In genomic region chr16:14483221-14483620, GRCm38 (mm10) we compare ENCODE assay signal across 27 mouse cellular contexts.
"Had no signal": no experiment of that assay in that cellular context is flagged by ENCODE, and none has a peak within 500 bp of the region (broad histone marks: within the 10 kb centered on the region; RNA-seq: fewer than 3 reads in every experiment).

No protein-coding gene starts in this region.

- H3K27ac ChIP-seq: embryonic facial prominence, embryonic 10.5 days; embryonic facial prominence, embryonic 12.5 days; embryonic facial prominence, embryonic 13.5 days; embryonic facial prominence, embryonic 15.5 days; forebrain, embryonic 10.5 days; forebrain, embryonic 12.5 days; forebrain, embryonic 13.5 days; forebrain, embryonic 15.5 days; gastrocnemius, adult 2 months; heart, embryonic 10.5 days had no signal

- H3K27me3 ChIP-seq: embryonic facial prominence, embryonic 12.5 days; embryonic facial prominence, embryonic 13.5 days; embryonic facial prominence, embryonic 15.5 days; forebrain, embryonic 12.5 days; forebrain, embryonic 13.5 days; forebrain, embryonic 15.5 days had no signal

- H3K9me3 ChIP-seq: embryonic facial prominence, embryonic 10.5 days; embryonic facial prominence, embryonic 12.5 days; embryonic facial prominence, embryonic 13.5 days; embryonic facial prominence, embryonic 15.5 days; forebrain, embryonic 10.5 days; forebrain, embryonic 12.5 days; forebrain, embryonic 13.5 days; forebrain, embryonic 15.5 days; heart, embryonic 10.5 days had no signal

- H3K9ac ChIP-seq: embryonic facial prominence, embryonic 12.5 days; embryonic facial prominence, embryonic 13.5 days; embryonic facial prominence, embryonic 15.5 days; forebrain, embryonic 12.5 days; forebrain, embryonic 13.5 days; forebrain, embryonic 15.5 days; forebrain, postnatal 0 days had no signal

- H3K4me1 ChIP-seq: embryonic facial prominence, embryonic 10.5 days; embryonic facial prominence, embryonic 12.5 days; embryonic facial prominence, embryonic 13.5 days; embryonic facial prominence, embryonic 15.5 days; forebrain, embryonic 10.5 days; forebrain, embryonic 12.5 days; forebrain, embryonic 13.5 days; forebrain, embryonic 15.5 days; heart, embryonic 10.5 days had no signal

- ATAC-seq: forebrain, embryonic 13.5 days; forebrain, embryonic 14.5 days; forebrain, embryonic 15.5 days; forebrain, embryonic 16.5 days; forebrain, postnatal 0 days had no signal

- H3K4me2 ChIP-seq: embryonic facial prominence, embryonic 12.5 days; embryonic facial prominence, embryonic 13.5 days; embryonic facial prominence, embryonic 15.5 days; forebrain, embryonic 12.5 days; forebrain, embryonic 13.5 days; forebrain, embryonic 15.5 days had no signal

- H3K36me3 ChIP-seq: embryonic facial prominence, embryonic 10.5 days; embryonic facial prominence, embryonic 12.5 days; embryonic facial prominence, embryonic 13.5 days; embryonic facial prominence, embryonic 15.5 days; forebrain, embryonic 10.5 days; forebrain, embryonic 12.5 days; forebrain, embryonic 15.5 days; heart, embryonic 10.5 days had no signal

- DNase-seq: cerebellum, adult 8-10 months; cerebellum, adult 9-10 months; cerebellum, adult 9-11 months; cerebellum, postnatal 10 days; cerebellum, postnatal 14 days; cerebellum, postnatal 25 days; cerebellum, postnatal 36 days; embryo, embryonic 11 days; forebrain, postnatal 0 days; gastrocnemius, adult 2 months; gastrocnemius, postnatal 10 days; gastrocnemius, postnatal 14 days; gastrocnemius, postnatal 25 days; gastrocnemius, postnatal 36 days; heart, adult 18-20 months had no signal

- H3K4me3 ChIP-seq: embryonic facial prominence, embryonic 10.5 days; embryonic facial prominence, embryonic 12.5 days; embryonic facial prominence, embryonic 13.5 days; embryonic facial prominence, embryonic 15.5 days; erythroblast, embryonic 14.5 days; forebrain, embryonic 10.5 days; forebrain, embryonic 12.5 days; forebrain, embryonic 13.5 days; forebrain, embryonic 15.5 days; gastrocnemius, adult 2 months; heart, embryonic 10.5 days had no signal
